Mouse (Mus musculus) C2C12 (cell line): ENCODE results near the gene Pigc.

Experiments used
- CEBPB ChIP-seq: IDR thresholded peaks from one replicate; pipeline ENCODE4 v1.6.1; 2011; ENCODE audit warnings: low read depth, mild to moderate bottlenecking, control low read depth, moderate library complexity
- CTCF ChIP-seq: IDR thresholded peaks from one replicate; pipeline ENCODE4 v1.5.1; 2011; ENCODE audit not compliant: control insufficient read depth, insufficient read depth, insufficient read length
- FOSL1 ChIP-seq: IDR thresholded peaks from one replicate; pipeline ENCODE4 v1.8.0; 2011; ENCODE audit warnings: mild to moderate bottlenecking, low read length; ENCODE audit not compliant: poor library complexity, insufficient read depth, severe bottlenecking
- MAX ChIP-seq: IDR thresholded peaks from one replicate; pipeline ENCODE4 v1.6.1; 2011; ENCODE audit warnings: mild to moderate bottlenecking, control low read depth
- MYOD1 ChIP-seq: IDR thresholded peaks from one replicate; pipeline ENCODE4 v1.6.1; 2011; ENCODE audit warnings: low read depth; ENCODE audit not compliant: control insufficient read depth, insufficient read length
- MYOG ChIP-seq: IDR thresholded peaks from one replicate; pipeline ENCODE4 v1.6.1; 2011; ENCODE audit not compliant: control insufficient read depth, insufficient read length; ENCODE audit errors: extremely low read depth
- USF1 ChIP-seq: IDR thresholded peaks from one replicate; pipeline ENCODE4 v1.6.1; 2011; ENCODE audit warnings: low read depth, mild to moderate bottlenecking, control low read depth, moderate library complexity

DNA sequence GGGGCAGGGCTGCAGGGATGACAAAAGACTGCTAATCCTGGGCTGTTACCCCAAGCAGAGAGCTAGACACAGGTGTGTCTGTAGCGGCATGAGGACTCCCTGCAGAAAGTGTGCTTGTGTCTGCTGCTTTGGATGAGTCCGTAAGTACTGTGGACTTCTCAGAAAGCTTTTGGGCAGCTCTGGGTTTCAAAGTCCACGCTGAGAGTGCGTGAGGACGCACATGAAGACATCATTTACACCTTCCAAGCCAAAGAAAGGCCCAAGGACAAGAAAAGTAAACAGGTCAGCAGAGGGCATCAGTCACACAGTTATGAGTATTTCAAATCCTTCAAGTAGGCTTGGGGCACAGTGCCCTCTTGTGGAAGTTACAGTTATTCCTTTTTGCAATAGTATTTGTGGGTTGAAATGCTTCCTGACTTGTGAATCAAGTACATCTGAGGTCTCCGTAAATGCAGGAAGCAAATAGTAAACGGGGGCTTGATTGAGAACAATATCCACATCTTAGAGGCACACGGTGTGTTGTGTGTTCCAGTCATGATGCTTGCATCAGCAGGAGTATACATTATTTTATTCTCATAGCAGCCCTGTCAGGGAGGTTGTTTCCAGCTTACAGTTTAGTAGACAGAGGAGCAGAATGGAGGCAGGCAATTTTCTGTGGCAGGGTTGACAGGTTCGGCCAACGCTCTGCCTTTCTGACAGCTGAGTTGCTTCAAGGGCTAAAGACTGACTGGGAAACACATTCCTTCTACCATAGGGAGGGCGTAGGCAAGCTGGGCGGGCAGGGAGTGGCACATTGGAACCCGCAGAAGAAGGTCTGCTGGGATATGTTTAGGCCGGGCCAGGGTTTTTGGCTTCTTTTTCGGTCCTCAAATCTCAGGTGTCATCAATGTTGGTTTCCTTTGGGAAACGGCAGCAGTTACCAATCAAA lies 7.5 kb downstream of the Pigc start:
- peak; percentile 71 for TF ChIP-seq CTCF
- TF ChIP-seq USF1, result no peak
- TF ChIP-seq MYOD1, result no peak
- TF ChIP-seq MYOG, result no peak
- TF ChIP-seq MAX, result no peak
- TF ChIP-seq CEBPB, result no peak
- TF ChIP-seq FOSL1, result no peak
